Mouse (Mus musculus): Measurements from ENCODE around the gene Rc3h2.

DNA sequence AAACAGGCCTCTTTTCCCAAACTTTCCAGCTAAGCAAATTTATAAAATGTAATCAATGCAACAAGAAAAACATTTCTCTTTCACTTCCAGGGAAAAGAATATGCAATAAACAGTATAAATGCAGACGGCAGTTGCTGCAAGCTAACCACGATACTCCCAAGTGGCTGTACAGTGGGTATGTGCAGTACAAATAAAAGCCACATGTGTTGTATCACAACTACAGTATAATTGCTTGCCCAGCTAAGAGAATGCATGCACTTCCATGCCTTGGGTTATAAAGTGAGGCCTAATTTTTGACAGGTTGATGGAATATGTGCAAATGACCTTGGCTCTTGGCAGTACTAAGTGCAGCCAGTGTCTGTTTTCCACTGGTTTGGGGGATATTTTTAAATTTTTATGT is 52.1 kb downstream of the Rc3h2 start:
- TF ChIP-seq CTCF (conservative IDR thresholded peaks at IDR 0.05 in 1 of 2, IDR thresholded peaks at IDR 0.05 in 1 of 2; ENCODE audit: low read depth in 2 of 2, low read length in 2 of 2) (no peak), POLR2A (IDR thresholded peaks at IDR 0.05; ENCODE audit: low read depth, low read length) (no peak)

Data from CH12.LX (cell line).